Mouse (Mus musculus): ENCODE measurements around the gene Me1. TPM values are rescaled to one million over a fixed set of nuclear protein-coding genes. Genes with fewer than 3 reads are reported as not detected.

Gene Me1
- polyA plus RNA-seq, 1 experiment from 2014 or later = 171 TPM

DNA sequence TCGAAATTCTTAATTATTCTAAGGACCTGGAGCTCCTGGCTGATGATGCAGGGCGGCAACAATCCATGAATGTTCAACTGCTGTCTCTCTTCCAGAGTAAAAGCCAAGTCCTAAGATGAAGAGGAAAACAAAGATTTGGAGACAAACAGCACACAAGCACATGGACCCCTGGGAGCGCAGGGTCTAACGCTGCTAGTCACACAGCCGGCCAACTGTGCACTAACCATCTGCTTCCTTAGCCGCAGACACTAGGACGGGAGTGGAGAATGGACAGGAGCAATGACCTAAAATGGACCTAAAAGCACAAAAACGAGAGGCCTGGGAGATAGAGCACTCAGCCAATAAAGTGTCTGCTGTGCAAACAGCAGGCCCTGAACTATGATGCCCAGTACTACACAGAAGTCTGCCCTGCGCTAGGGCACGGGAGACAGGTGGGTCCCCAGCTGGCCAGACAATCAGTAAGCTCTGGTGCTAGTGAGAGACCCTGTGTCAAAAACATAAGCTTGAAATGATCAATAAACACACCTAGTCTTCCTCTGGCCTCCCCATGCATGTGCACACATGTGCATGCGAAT, 15.8 kb downstream of the Me1 start:
- no peak for ATAC-seq (ENCODE audit: low FRiP score, low TSS enrichment)
- Histone ChIP-seq H3K4me3 (ENCODE audit: low read depth, low read length) (no peak overlapping the region), H3K4me2 (replicated peaks; ENCODE audit: low read depth) (no peak overlapping the region), H3K27me3 (ENCODE audit: control insufficient read depth, insufficient read depth, low read length) (no peaks in the 10 kb centered on the region), H3K27ac (replicated peaks) (no peak overlapping the region), H3K4me1 (replicated peaks; ENCODE audit: control insufficient read depth, insufficient read depth) (no peaks in the 10 kb centered on the region), H3K36me3 (ENCODE audit: control insufficient read depth, insufficient read depth, low read length) (no peaks in the 10 kb centered on the region), H3K9me3 (ENCODE audit: control insufficient read depth, low read length) (no peaks in the 10 kb centered on the region), H3K9ac (ENCODE audit: low read length) (no peak overlapping the region)
- DNase-seq (ENCODE audit: low spot score) = no peak
- no peak for TF ChIP-seq CTCF (IDR thresholded peaks at IDR 0.05; ENCODE audit: low read depth)
- no peak for TF ChIP-seq EP300 (optimal IDR thresholded peaks at IDR 0.05)
- WGBS = 85% methylated on average over 11 of the region's 11 CpGs

- no peak for ATAC-seq (ENCODE audit: low FRiP score, low TSS enrichment)
- DNase-seq (ENCODE audit: low spot score) = no peak
- Histone ChIP-seq H3K27me3 (ENCODE audit: control insufficient read depth, insufficient read depth, low read length) (no peaks in the 10 kb centered on the region), H3K4me1 (replicated peaks; ENCODE audit: control insufficient read depth, insufficient read depth) (no peaks in the 10 kb centered on the region), H3K9me3 (ENCODE audit: control insufficient read depth, low read length) (no peaks in the 10 kb centered on the region), H3K4me3 (ENCODE audit: low read depth, low read length) (no peak overlapping the region), H3K4me2 (replicated peaks; ENCODE audit: low read depth) (no peak overlapping the region), H3K27ac (replicated peaks) (no peak overlapping the region), H3K9ac (ENCODE audit: low read length) (no peak overlapping the region), H3K36me3 (ENCODE audit: control insufficient read depth, insufficient read depth, low read length) (no peaks in the 10 kb centered on the region)
- TF ChIP-seq CTCF (IDR thresholded peaks at IDR 0.05; ENCODE audit: low read depth) = no peak
- no peak for TF ChIP-seq EP300 (optimal IDR thresholded peaks at IDR 0.05)
- WGBS = 84% methylated on average over 3 of the region's 3 CpGs
Observed at GRCm38 (mm10) chr9:86676246-86676645, 19.5 kb downstream of the Me1 start.

- 89% methylated on average over 2 of the region's 2 CpGs for WGBS
- Histone ChIP-seq H3K4me1 (replicated peaks; ENCODE audit: control insufficient read depth, insufficient read depth) (no peaks in the 10 kb centered on the region), H3K36me3 (ENCODE audit: control insufficient read depth, insufficient read depth, low read length) (no peaks in the 10 kb centered on the region), H3K4me3 (ENCODE audit: low read depth, low read length) (no peak overlapping the region), H3K27ac (replicated peaks) (no peak overlapping the region), H3K27me3 (ENCODE audit: control insufficient read depth, insufficient read depth, low read length) (no peaks in the 10 kb centered on the region), H3K9ac (ENCODE audit: low read length) (no peak overlapping the region), H3K4me2 (replicated peaks; ENCODE audit: low read depth) (no peak overlapping the region), H3K9me3 (ENCODE audit: control insufficient read depth, low read length) (no peaks in the 10 kb centered on the region)
- DNase-seq (ENCODE audit: low spot score) = no peak
- ATAC-seq (ENCODE audit: low FRiP score, low TSS enrichment) = no peak
- TF ChIP-seq EP300 (optimal IDR thresholded peaks at IDR 0.05) (no peak), CTCF (IDR thresholded peaks at IDR 0.05; ENCODE audit: low read depth) (no peak)
Observed at GRCm38 (mm10) chr9:86675426-86675825, 20.3 kb downstream of the Me1 start.

- Histone ChIP-seq H3K36me3 (ENCODE audit: control insufficient read depth, insufficient read depth, low read length) (no peaks in the 10 kb centered on the region), H3K9me3 (ENCODE audit: control insufficient read depth, low read length) (no peaks in the 10 kb centered on the region), H3K9ac (ENCODE audit: low read length) (no peak overlapping the region), H3K4me2 (replicated peaks; ENCODE audit: low read depth) (no peak overlapping the region), H3K27ac (replicated peaks) (no peak overlapping the region), H3K4me1 (replicated peaks; ENCODE audit: control insufficient read depth, insufficient read depth) (no peaks in the 10 kb centered on the region), H3K27me3 (ENCODE audit: control insufficient read depth, insufficient read depth, low read length) (no peaks in the 10 kb centered on the region), H3K4me3 (ENCODE audit: low read depth, low read length) (no peak overlapping the region)
- ATAC-seq (ENCODE audit: low FRiP score, low TSS enrichment) (no peak), DNase-seq (ENCODE audit: low spot score) (no peak)
- no peak for TF ChIP-seq CTCF (IDR thresholded peaks at IDR 0.05; ENCODE audit: low read depth)
- TF ChIP-seq EP300 (optimal IDR thresholded peaks at IDR 0.05) = no peak
- WGBS = 57% methylated on average over 5 of the region's 5 CpGs
Observed at GRCm38 (mm10) chr9:86672907-86673472, 22.8 kb downstream of the Me1 start.

DNA sequence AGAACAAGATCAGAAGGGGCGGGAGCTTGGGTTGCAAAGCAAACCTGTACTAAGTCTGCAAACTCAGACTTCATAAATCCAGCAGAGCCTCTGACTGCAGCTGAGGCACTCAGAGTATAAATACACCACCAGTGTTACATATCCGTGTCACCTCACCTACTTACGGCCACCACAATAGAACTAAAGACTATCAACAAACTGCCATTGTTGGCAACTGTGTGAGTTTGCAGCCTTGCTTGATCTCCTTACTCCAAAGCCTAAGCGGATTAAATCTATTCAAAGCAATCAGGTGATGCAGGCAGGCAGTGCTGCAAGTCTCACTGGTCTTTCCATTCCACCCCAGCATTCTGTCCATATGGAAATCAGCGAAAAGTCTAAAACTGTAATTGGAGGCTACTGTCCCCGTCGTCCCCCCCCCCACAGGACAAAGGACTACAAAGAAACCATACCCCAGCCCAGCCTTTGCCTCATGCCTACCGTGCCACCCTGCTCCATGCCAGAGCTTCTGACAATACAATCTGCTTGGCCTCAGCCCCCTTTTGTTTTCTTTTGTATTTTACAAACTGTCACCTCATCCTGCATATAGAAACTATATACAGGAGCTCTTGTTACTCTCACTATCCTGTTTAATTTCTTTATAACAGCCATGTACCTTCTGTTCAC, 27.0 kb downstream of the Me1 start:
- no peaks in the 10 kb centered on the region for H3K4me1 ChIP-seq (replicated peaks; ENCODE audit: control insufficient read depth, insufficient read depth)
- no peak overlapping the region for H3K4me2 ChIP-seq (replicated peaks; ENCODE audit: low read depth)
- H3K4me3 ChIP-seq (ENCODE audit: low read depth, low read length) = no peak overlapping the region
- no peaks in the 10 kb centered on the region for H3K9me3 ChIP-seq (ENCODE audit: control insufficient read depth, low read length)
- TF ChIP-seq EP300 (optimal IDR thresholded peaks at IDR 0.05) (no peak), CTCF (IDR thresholded peaks at IDR 0.05; ENCODE audit: low read depth) (no peak)
- H3K36me3 ChIP-seq (ENCODE audit: control insufficient read depth, insufficient read depth, low read length) = no peaks in the 10 kb centered on the region
- ATAC-seq (ENCODE audit: low FRiP score, low TSS enrichment) = no peak
- H3K27ac ChIP-seq (replicated peaks) = no peak overlapping the region
- no peak overlapping the region for H3K9ac ChIP-seq (ENCODE audit: low read length)
- 44% methylated on average over 8 of the region's 8 CpGs for WGBS
- no peaks in the 10 kb centered on the region for H3K27me3 ChIP-seq (ENCODE audit: control insufficient read depth, insufficient read depth, low read length)
- no peak for DNase-seq (ENCODE audit: low spot score)

DNA sequence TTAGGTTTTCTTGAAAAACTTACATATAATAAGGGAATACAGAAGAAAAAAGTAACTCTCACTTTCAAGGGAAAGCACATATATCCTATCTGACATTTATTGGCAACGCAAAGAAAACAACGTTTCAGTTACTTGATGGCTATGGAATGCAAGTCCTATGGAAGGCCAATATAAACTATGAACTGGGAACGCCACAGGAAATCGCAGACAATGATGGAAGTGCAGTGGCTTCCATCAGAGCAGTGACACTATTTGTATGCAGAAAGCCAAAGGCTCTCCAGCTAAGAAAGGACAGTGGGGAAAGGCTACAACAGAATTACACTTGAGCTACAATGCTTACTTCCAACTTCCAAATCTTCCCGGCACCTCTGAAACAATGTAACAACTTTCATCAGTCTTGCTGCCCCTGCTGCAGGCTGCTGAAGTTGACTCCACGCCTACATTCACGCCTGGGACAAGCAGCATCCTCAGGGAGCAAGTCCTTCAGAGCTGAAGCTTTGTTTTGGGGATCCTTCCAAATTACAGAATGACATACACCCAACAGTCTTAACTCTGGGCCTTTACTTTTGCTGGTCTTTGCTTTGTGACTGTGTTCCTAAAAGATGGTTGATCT, 28.5 kb downstream of the Me1 start:
- H3K4me3 ChIP-seq (ENCODE audit: low read depth, low read length) = no peak overlapping the region
- no peak for ATAC-seq (ENCODE audit: low FRiP score, low TSS enrichment)
- H3K4me1 ChIP-seq (replicated peaks; ENCODE audit: control insufficient read depth, insufficient read depth) = no peaks in the 10 kb centered on the region
- WGBS = 55% methylated on average over 7 of the region's 7 CpGs
- no peaks in the 10 kb centered on the region for H3K36me3 ChIP-seq (ENCODE audit: control insufficient read depth, insufficient read depth, low read length)
- H3K27me3 ChIP-seq (ENCODE audit: control insufficient read depth, insufficient read depth, low read length) = no peaks in the 10 kb centered on the region
- no peak for TF ChIP-seq EP300 (optimal IDR thresholded peaks at IDR 0.05)
- TF ChIP-seq CTCF (IDR thresholded peaks at IDR 0.05; ENCODE audit: low read depth) = no peak
- no peak for DNase-seq (ENCODE audit: low spot score)
- no peaks in the 10 kb centered on the region for H3K9me3 ChIP-seq (ENCODE audit: control insufficient read depth, low read length)
- no peak overlapping the region for H3K4me2 ChIP-seq (replicated peaks; ENCODE audit: low read depth)
- H3K27ac ChIP-seq (replicated peaks) = no peak overlapping the region
- no peak overlapping the region for H3K9ac ChIP-seq (ENCODE audit: low read length)

All from stomach, postnatal 0 days (tissue).